Mouse (Mus musculus) thymus, postnatal 25 days (tissue): ENCODE measurements around the gene Blm.
"Not testable (repeated sequence)": the region's sequence is repeated elsewhere in the genome, so short reads cannot be mapped to it uniquely, and the experiment has no call there.

ENCODE experiments used
- DNase-seq: peaks from one replicate; pipeline ENCODE4 v3.0.0; 2022

The Blm gene

GRCm38 (mm10) chr7:80531087-80531486, 3.8 kb downstream of the Blm start:
- DNase-seq, result no peak

DNA sequence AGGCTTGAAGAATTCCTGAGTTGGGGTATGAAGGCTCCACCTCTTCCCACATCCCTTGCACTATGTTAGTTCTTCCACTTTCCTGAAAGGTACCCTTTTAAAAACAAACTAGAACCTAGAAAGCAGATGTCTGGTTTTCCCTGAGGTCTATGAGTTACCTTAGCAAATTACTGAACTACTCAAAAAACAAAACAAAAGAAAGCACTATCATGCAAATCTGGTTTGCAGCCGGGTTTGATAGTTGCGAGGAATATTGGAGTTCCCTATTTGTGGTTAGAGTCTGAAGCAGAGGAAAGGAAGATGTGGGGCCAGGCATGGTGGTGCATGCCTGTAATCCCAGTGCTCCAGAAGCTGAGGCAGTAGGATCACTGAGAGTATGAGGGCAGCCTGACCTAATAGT, 4.3 kb downstream of the Blm start:
- no peak for DNase-seq

GRCm38 (mm10) chr7:80526698-80527097, 8.2 kb downstream of the Blm start:
- DNase-seq, result no peak

GRCm38 (mm10) chr7:80512408-80513085, 22.4 kb downstream of the Blm start:
- no peak for DNase-seq

GRCm38 (mm10) chr7:80507697-80508096, 27.2 kb downstream of the Blm start:
- not testable (repeated sequence) for DNase-seq

GRCm38 (mm10) chr7:80506007-80506406, 28.9 kb downstream of the Blm start:
- no peak for DNase-seq

DNA sequence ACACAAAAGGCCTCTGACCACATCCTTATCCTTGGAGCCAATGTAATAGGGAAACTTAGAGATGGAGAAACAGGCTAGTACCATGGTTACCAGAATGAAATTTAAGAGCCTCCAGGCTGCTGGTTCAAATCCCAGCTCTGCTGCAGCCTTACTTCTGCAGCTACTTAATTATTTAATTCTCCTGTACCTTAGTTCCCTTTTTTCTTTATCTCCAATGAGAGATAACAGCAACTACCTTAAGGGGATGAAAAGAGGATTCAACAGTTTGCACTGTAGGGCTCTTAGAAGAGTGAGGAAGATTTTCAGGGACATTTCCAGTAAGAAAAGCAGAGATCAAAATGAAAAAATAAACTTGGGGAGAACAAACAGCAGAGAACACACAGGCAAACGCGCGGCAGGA, 30.0 kb downstream of the Blm start:
- DNase-seq, result no peak

DNA sequence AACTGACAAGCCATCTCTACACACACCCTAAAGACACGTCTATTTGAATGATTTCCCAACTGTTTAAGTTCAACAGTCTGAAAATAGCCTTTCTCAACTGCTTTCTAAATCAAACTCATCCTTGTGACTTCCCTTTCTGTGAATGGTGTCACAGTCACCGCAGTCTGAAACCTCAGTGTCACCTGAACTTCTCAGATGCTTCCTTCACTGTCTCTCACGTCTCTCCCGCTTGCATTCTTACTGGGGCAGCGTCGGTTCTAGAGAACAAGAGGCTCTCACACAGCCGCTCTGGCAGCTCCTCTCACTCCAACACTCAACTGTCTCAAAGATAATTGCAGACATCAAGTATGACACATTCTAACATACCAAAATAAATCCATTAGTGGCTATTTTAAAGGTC, 33.9 kb downstream of the Blm start:
- DNase-seq, result no peak

DNA sequence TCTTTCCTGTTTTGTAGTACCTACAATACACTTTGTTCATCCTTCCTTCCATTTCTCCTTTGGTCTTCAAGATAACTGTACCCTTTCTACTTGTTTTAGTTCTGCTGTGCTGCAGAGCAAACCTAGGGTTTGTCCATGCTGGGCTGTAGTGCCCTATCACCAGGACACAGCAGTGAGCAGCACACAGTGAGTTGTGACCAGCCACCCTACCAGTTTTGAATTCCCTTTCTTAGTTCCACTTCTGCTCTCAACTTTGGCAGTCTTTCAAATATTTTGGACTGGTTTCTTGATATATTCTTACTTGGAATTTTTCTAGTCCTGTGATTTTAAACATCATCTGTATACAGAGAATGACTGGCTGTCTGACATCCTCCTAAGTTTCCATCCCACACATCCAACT, 34.8 kb downstream of the Blm start:
- DNase-seq, result no peak

- no peak for DNase-seq
Observed at GRCm38 (mm10) chr7:80499190-80499962, 35.5 kb downstream of the Blm start.

GRCm38 (mm10) chr7:80496656-80497055, 38.3 kb downstream of the Blm start:
- DNase-seq, result no peak

DNA sequence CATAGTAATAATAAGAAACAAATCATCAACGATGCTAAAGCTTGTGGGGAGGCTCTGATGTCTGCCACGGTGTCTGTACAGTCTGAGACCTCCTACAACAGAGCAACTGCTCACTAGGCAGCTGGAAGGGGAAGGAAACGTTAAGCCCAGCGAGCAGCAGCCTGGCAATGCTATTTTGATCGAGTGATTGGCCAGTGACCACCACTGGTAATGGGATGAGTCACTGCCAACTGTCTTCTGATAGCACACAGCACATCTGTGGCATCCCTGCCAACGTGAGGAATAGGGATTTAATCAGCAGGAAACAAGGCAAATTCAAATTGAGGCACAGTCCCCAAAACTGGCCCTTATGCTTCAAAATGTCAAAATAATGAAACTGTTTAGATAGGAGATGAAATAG, 39.7 kb downstream of the Blm start:
- DNase-seq, result no peak

GRCm38 (mm10) chr7:80491995-80492394, 42.9 kb downstream of the Blm start:
- DNase-seq, result no peak

- no peak for DNase-seq
Observed at GRCm38 (mm10) chr7:80491086-80491485, 43.8 kb downstream of the Blm start.

DNA sequence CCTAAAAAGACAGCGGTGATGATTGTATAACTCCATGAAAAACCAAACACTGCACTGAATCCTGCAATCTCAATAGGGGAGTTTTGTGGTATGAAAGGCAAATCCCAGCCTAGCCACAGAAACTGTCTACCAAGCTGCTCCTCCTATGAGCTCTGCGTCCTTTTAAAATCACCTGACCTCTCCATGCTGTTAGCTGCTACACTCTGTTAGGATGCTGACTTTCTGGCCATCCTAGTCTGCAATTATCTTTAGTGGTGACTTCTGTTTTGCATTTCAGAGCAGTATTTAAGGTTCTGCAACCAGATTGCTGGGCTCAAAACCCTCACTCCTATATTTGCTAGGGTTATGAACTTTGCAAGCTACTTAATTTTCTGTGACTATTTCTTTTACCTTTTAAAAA, 44.6 kb downstream of the Blm start:
- DNase-seq, result no peak

- no peak for DNase-seq
Observed at GRCm38 (mm10) chr7:80489445-80489844, 45.5 kb downstream of the Blm start.

GRCm38 (mm10) chr7:80487239-80487638, 47.7 kb downstream of the Blm start:
- no peak for DNase-seq

DNA sequence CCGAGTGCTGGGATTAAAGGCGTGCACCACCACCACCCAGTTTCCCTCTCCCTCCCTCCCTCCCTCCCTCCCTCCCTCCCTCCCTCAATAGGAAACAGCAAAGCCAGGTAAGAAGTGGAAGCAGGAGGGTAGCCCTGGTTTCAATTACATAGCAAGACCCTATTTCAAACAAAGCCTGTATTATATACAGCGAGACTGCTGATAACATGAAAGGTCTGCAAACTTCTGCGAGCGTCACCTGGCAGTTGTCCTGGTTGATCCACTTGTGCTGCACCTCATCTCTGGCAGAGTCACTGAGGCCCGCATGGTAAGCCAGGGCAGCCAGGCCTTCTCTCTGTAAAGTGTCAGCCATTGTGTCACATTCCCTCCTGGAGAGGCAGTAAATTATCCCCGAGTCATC, 54.8 kb downstream of the Blm start:
- no peak for DNase-seq

DNA sequence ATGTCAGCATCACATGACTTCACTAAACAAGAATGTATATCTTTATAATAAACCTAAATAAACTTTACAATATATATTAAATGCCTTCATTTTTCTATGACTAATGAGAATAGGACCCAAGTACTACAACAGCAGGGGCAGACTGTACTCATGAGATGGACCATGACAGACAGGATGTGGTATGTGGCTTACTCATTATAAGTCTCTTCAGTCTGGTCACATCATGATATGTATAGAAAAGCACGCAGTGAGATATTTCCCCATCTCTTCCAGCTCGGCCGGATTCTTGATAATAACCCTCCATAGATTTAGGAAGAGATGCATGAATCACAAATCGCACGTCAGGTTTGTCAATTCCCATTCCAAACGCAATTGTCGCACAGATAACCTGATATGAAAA, 61.1 kb downstream of the Blm start:
- no peak for DNase-seq

DNA sequence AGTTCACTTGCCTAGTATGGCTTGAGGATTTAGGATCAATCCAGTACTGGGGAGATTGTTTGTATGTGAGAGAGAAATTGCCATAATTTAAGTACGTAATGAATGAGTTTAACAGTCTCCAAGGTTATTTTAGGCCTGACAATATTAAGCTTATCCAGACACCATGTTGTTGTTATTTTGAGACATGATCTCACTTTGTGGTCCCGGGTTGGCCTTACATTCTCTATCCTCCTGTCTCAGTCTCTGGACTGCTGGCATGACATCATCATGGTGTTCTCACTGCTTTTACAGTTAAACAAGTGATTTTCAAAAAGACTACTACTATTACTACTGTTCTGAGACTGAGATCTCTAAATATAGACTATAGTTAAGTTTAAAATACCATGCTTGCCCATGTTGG, 66.1 kb downstream of the Blm start:
- DNase-seq, result no peak

- no peak for DNase-seq
Observed at GRCm38 (mm10) chr7:80467334-80467733, 67.6 kb downstream of the Blm start.

- no peak for DNase-seq
Observed at GRCm38 (mm10) chr7:80464831-80465230, 70.1 kb downstream of the Blm start.

- DNase-seq, result no peak
Observed at GRCm38 (mm10) chr7:80461891-80462290, 73.0 kb downstream of the Blm start.

DNA sequence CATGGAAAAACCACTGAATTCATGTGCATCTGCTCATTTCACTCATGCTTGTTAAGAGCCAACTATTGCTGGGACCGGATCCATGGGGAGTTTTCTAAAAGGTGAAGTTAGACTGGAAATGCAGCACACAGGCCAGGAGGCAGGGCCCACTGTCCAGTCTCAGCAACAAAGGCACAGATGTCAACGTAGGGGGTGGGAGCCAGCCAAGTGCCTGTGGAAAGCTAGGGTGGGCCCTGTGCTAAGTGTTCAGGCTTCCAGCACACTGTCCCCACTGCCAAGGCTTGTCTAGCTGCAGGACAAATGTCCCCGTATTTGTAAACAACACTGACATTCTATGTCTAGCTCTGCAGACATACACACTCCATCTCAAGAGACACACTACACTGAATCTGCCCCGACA, 74.0 kb downstream of the Blm start:
- no peak for DNase-seq

DNA sequence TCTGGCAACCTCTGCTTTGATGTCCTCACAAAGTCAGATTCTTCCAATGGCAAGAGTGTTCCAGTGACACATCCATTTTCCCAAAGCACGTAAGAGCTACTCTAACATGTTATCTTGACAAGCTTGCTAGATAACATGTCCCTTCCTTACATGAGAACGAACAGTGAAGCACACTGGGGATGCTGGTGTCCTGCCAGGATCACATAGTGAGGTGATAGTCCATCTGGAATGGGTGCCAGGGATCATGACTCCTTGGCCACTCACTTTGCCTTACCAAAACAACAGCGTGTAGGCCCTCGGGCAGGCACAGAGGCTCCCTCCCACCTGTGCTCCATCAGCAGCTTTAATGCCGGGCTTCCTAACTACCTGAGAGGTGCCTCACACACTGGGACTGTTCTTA, 74.7 kb downstream of the Blm start:
- no peak for DNase-seq
